Mouse (Mus musculus): Measurements from ENCODE around the gene Ice2. TPM values are rescaled to one million over a fixed set of nuclear protein-coding genes. Genes with fewer than 3 reads are reported as not detected.

The Ice2 gene
- polyA plus RNA-seq (2012; rRNA removed) = 7.6 TPM in 2 replicates

GRCm38 (mm10) chr9:69397760-69398452, at the start of gene Ice2:
Ice2 (plus strand) TSS chr9:69397906.
- Histone ChIP-seq H3K4me1 (ENCODE audit: control insufficient read depth, insufficient read depth, low read length) (peaks cover 3% of the 10 kb centered on the region; the same call in 1 of the 2 replicates), H3K27ac (ENCODE audit: insufficient read depth, low read length) (peak within 1 kb of the TSS; percentile 92), H3K4me3 (ENCODE audit: insufficient read depth, low read length) (peak within 1 kb of the TSS; percentile 91)
- TF ChIP-seq POLR2A (IDR thresholded peaks at IDR 0.05; ENCODE audit: extremely low read depth, insufficient read depth, low read length) (peak; percentile 65; the same call in 1 of the 2 replicates), CTCF (IDR thresholded peaks at IDR 0.05; ENCODE audit: extremely low read depth, insufficient read depth, low read length) (no peak)

- no peak overlapping the region for H3K27ac ChIP-seq (ENCODE audit: insufficient read depth, low read length)
- TF ChIP-seq CTCF (IDR thresholded peaks at IDR 0.05; ENCODE audit: extremely low read depth, insufficient read depth, low read length) (no peak), POLR2A (IDR thresholded peaks at IDR 0.05; ENCODE audit: extremely low read depth, insufficient read depth, low read length) (no peak)
- H3K4me3 ChIP-seq (ENCODE audit: insufficient read depth, low read length) = no peak overlapping the region
- H3K4me1 ChIP-seq (ENCODE audit: control insufficient read depth, insufficient read depth, low read length) = no peaks in the 10 kb centered on the region
Observed at GRCm38 (mm10) chr9:69349537-69349936, 48.2 kb upstream of the Ice2 start.

- Histone ChIP-seq H3K27ac (ENCODE audit: insufficient read depth, low read length) (no peak overlapping the region), H3K4me3 (ENCODE audit: insufficient read depth, low read length) (no peak overlapping the region), H3K4me1 (ENCODE audit: control insufficient read depth, insufficient read depth, low read length) (no peaks in the 10 kb centered on the region)
- TF ChIP-seq POLR2A (IDR thresholded peaks at IDR 0.05; ENCODE audit: extremely low read depth, insufficient read depth, low read length) (no peak), CTCF (IDR thresholded peaks at IDR 0.05; ENCODE audit: extremely low read depth, insufficient read depth, low read length) (no peak)
Observed at GRCm38 (mm10) chr9:69354228-69354627, 43.5 kb upstream of the Ice2 start.

GRCm38 (mm10) chr9:69357834-69358233, 39.9 kb upstream of the Ice2 start:
- Histone ChIP-seq H3K4me1 (ENCODE audit: control insufficient read depth, insufficient read depth, low read length) (no peaks in the 10 kb centered on the region), H3K4me3 (ENCODE audit: insufficient read depth, low read length) (no peak overlapping the region)
- TF ChIP-seq POLR2A (IDR thresholded peaks at IDR 0.05; ENCODE audit: extremely low read depth, insufficient read depth, low read length) (no peak), CTCF (IDR thresholded peaks at IDR 0.05; ENCODE audit: extremely low read depth, insufficient read depth, low read length) (peak; percentile 84)

GRCm38 (mm10) chr9:69358797-69359196, 38.9 kb upstream of the Ice2 start:
- Histone ChIP-seq H3K27ac (ENCODE audit: insufficient read depth, low read length) (no peak overlapping the region), H3K4me1 (ENCODE audit: control insufficient read depth, insufficient read depth, low read length) (no peaks in the 10 kb centered on the region), H3K4me3 (ENCODE audit: insufficient read depth, low read length) (no peak overlapping the region)
- TF ChIP-seq POLR2A (IDR thresholded peaks at IDR 0.05; ENCODE audit: extremely low read depth, insufficient read depth, low read length) (no peak), CTCF (IDR thresholded peaks at IDR 0.05; ENCODE audit: extremely low read depth, insufficient read depth, low read length) (no peak)

More at GRCm38 (mm10) chr9:69357834-69358233, 39.9 kb upstream of the Ice2 start:
- H3K27ac ChIP-seq (ENCODE audit: insufficient read depth, low read length) = no peak overlapping the region

- TF ChIP-seq CTCF (IDR thresholded peaks at IDR 0.05; ENCODE audit: extremely low read depth, insufficient read depth, low read length) (no peak), POLR2A (IDR thresholded peaks at IDR 0.05; ENCODE audit: extremely low read depth, insufficient read depth, low read length) (no peak)
Observed at GRCm38 (mm10) chr9:69361951-69362445, 35.7 kb upstream of the Ice2 start.

GRCm38 (mm10) chr9:69362766-69363165, 34.9 kb upstream of the Ice2 start:
- no peak overlapping the region for H3K4me3 ChIP-seq (ENCODE audit: insufficient read depth, low read length)
- no peak overlapping the region for H3K27ac ChIP-seq (ENCODE audit: insufficient read depth, low read length)
- TF ChIP-seq POLR2A (IDR thresholded peaks at IDR 0.05; ENCODE audit: extremely low read depth, insufficient read depth, low read length) (no peak), CTCF (IDR thresholded peaks at IDR 0.05; ENCODE audit: extremely low read depth, insufficient read depth, low read length) (no peak)
- no peaks in the 10 kb centered on the region for H3K4me1 ChIP-seq (ENCODE audit: control insufficient read depth, insufficient read depth, low read length)

More at GRCm38 (mm10) chr9:69361951-69362445, 35.7 kb upstream of the Ice2 start:
- no peak overlapping the region for H3K27ac ChIP-seq (ENCODE audit: insufficient read depth, low read length)
- no peak overlapping the region for H3K4me3 ChIP-seq (ENCODE audit: insufficient read depth, low read length)
- no peaks in the 10 kb centered on the region for H3K4me1 ChIP-seq (ENCODE audit: control insufficient read depth, insufficient read depth, low read length)

GRCm38 (mm10) chr9:69364117-69364516, 33.6 kb upstream of the Ice2 start:
- TF ChIP-seq POLR2A (IDR thresholded peaks at IDR 0.05; ENCODE audit: extremely low read depth, insufficient read depth, low read length) (no peak), CTCF (IDR thresholded peaks at IDR 0.05; ENCODE audit: extremely low read depth, insufficient read depth, low read length) (no peak)
- no peaks in the 10 kb centered on the region for H3K4me1 ChIP-seq (ENCODE audit: control insufficient read depth, insufficient read depth, low read length)
- H3K27ac ChIP-seq (ENCODE audit: insufficient read depth, low read length) = no peak overlapping the region
- no peak overlapping the region for H3K4me3 ChIP-seq (ENCODE audit: insufficient read depth, low read length)

- H3K4me3 ChIP-seq (ENCODE audit: insufficient read depth, low read length) = no peak overlapping the region
- no peak for TF ChIP-seq POLR2A (IDR thresholded peaks at IDR 0.05; ENCODE audit: extremely low read depth, insufficient read depth, low read length)
- TF ChIP-seq CTCF (IDR thresholded peaks at IDR 0.05; ENCODE audit: extremely low read depth, insufficient read depth, low read length) = no peak
- H3K27ac ChIP-seq (ENCODE audit: insufficient read depth, low read length) = no peak overlapping the region
- H3K4me1 ChIP-seq (ENCODE audit: control insufficient read depth, insufficient read depth, low read length) = no peaks in the 10 kb centered on the region
Observed at GRCm38 (mm10) chr9:69367055-69367454, 30.7 kb upstream of the Ice2 start.

- Histone ChIP-seq H3K4me1 (ENCODE audit: control insufficient read depth, insufficient read depth, low read length) (no peaks in the 10 kb centered on the region), H3K4me3 (ENCODE audit: insufficient read depth, low read length) (no peak overlapping the region), H3K27ac (ENCODE audit: insufficient read depth, low read length) (no peak overlapping the region)
- TF ChIP-seq POLR2A (IDR thresholded peaks at IDR 0.05; ENCODE audit: extremely low read depth, insufficient read depth, low read length) (no peak), CTCF (IDR thresholded peaks at IDR 0.05; ENCODE audit: extremely low read depth, insufficient read depth, low read length) (peak; percentile 87)
Observed at GRCm38 (mm10) chr9:69368071-69368470, 29.6 kb upstream of the Ice2 start.
